Mouse (Mus musculus) hindlimb bud, embryonic 11.5 days (tissue): ENCODE measurements at regions not wholly inside any gene's neighbourhood (a gene's known extent, or its start where the extent isn't known, plus 50 kb on each side); places are given as distances from the start of the nearest gene placed in this dataset.

Source experiments
- DNase-seq: peaks from one replicate; pipeline ENCODE4 v3.0.0-alpha.2; 2012; ENCODE audit warnings: low read depth, low spot score; ENCODE audit errors: extremely low spot score

DNA sequence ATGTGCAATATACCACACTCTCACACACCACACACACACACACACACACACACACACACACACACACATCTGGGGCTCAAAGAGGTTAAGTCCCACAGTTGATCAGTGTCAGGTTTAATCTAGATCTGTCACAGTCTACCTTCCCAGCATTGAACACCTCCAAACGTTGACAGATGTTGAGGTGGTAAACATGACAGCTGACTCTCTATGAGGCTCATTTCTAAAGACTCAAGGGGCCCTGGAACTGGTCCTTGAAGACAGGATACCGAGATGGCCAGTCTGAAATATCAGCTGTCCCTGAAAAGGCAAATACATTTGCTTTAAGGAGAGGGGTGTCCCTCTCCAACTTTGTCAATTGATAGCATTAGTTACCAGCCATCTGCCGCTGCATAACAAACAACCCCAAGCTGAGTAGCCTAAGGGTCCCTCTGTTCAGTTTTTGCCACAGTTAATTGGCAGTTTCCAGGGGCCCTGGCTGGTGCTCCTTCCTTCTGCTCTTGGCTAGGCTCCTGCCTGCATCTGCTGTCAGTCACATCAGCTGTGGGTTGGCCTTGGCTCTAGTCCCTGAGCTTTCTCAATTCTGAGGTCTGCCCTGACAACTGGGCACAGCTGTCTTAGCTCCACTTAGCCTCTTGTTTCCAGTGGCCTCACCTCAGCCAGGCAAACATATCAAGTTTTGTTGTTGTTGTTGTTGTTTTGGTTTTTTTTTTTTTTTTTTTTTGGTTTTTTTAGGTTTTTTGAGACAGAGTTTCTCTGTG lies 73.5 kb upstream of the Ctnnb1 start:
- no peak for DNase-seq

GRCm38 (mm10) chr9:120857849-120858510 lies 71.0 kb upstream of the Ctnnb1 start:
- no peak for DNase-seq

- DNase-seq: no peak
Measured at GRCm38 (mm10) chr9:120860969-120861595, 67.9 kb upstream of the Ctnnb1 start.

GRCm38 (mm10) chr9:120861788-120862345 lies 67.1 kb upstream of the Ctnnb1 start:
- DNase-seq: no peak

GRCm38 (mm10) chr9:120864410-120864809 lies 64.6 kb upstream of the Ctnnb1 start:
- DNase-seq: no peak

DNA sequence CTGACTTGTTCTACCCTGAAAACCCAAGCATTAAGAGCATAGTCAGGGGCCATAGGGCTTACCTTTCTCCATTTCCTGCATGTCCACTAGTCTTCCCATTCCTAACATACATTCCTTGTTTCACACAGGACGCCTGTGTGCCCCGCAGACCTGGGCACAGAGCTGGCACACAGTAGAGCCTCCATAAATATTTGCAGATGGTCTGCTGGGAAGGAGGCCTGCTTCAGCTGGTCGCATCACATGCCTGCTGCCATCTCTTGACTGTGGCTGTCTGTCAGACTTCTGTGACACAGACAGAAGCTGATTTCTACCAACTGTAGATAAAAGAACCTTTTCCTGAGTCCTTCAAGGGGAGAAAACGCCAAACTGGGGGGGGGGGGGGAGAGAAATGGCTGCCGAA lies 62.8 kb upstream of the Ctnnb1 start:
- no peak for DNase-seq

DNA sequence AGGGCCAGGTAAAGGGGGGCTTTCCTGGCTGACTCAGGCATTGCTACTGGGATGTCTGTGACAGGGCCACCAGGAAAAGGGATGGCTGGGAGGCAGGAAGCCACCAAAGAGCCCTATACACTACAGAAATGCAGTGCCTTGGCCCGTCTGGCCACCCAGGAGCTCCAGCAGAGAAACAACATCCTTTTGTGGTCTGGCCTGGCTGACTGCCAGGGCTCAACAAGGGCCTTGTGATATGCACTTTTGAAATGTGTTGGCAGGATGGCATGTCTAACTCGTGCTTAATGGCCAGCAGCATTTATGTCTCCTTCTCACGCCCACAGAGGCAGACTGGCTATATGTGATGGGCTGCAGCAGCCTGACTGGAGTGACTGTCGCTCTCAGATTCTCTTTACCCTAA lies 62.3 kb upstream of the Ctnnb1 start:
- no peak for DNase-seq

DNA sequence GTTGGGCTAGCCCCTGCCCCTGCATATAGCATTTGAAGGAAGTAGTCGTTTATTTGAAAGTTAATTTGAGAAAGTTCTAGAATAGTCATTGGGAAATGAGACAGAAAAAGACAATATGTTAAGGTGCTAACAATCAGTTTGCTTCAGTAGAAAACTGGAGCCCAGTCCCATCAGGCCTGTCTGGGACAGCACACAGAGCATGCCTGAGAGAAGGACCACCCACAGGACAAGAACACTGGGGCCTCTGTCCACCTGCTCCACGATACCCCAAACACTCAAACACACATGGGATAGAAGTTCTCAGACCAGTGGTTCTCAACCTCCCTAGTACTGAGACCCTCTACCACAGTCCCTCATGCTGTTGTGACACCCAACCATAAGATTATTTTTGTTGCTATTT lies 61.2 kb upstream of the Ctnnb1 start:
- DNase-seq: no peak

DNA sequence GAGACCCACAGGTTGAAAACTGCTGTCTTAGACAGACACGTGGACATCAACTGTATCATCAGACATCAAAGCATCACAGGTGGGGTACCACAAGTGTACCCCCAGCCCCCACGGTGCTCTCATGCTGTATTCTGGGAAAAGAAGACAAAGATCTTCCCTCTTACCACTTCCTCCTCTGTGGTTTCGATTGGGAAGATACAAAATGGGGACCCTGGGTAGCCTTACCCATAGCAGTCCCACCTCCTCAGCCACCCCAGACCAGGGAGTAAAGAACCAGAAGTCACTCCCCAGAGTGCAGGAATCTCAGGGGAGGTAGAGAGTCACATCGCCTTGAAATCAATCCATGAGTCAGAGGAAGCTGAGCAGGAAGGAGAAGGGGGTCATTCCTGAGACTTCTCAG lies 60.7 kb upstream of the Ctnnb1 start:
- DNase-seq: no peak

GRCm38 (mm10) chr9:120869432-120870081 lies 59.5 kb upstream of the Ctnnb1 start:
- no peak for DNase-seq

DNA sequence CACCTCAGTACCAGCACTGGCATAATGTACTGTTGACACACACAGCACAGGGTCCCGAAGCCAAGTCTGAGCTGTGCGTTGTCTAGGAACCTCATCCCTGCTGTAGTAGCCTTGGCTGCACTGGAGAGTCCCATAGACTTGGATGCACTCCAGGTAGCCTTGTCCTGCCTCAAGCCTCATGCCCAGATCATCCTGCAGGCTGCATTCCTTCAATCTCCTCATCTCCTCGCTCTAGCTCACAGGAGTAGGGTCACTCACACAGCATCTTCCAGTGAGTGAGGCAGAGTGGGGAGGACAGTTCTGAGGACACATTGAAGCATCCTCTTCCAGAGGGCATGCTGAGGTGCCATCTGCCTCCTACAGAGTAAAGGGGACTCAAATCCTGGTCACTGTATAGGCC lies 55.7 kb upstream of the Ctnnb1 start:
- no peak for DNase-seq

GRCm38 (mm10) chr9:120874416-120874976 lies 54.5 kb upstream of the Ctnnb1 start:
- DNase-seq: no peak

DNA sequence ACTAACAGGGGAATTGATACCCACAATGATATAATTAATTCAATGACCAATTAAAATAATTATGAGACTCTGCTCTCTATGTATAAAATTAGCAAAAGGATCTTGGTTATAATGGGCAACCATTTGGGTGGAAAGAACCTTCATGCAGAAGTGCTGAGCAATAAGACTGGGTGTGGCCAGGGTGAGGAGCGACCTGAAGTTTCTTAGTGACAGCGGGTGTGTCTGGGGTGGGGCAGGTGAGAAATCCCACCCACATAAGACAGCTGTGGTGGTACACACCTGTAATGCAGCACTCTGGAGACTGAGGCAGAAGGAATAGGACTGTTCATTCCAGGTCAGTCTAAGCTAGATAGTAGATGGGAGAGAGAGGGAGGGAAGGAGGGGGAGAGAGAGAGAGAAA lies 51.9 kb upstream of the Ctnnb1 start:
- no peak for DNase-seq
